Mouse (Mus musculus): ENCODE data around the gene Scn4a. TPM values are rescaled to one million over a fixed set of nuclear protein-coding genes. Genes with fewer than 3 reads are reported as not detected.
A peak's percentile ranks its signal among the peaks of the same experiment; 100 is the strongest.

The Scn4a gene
- polyA plus RNA-seq, 1 experiment: 0.92 TPM

GRCm38 (mm10) chr11:106305348-106306064 lies 47.6 kb downstream of the Scn4a start:
- Histone ChIP-seq H3K36me3 (ENCODE audit: control insufficient read depth, insufficient read depth, low read length) (no peaks in the 10 kb centered on the region), H3K27me3 (ENCODE audit: control insufficient read depth, insufficient read depth, low read length) (no peaks in the 10 kb centered on the region), H3K4me3 (ENCODE audit: control insufficient read depth, insufficient read depth, low read length) (no peak overlapping the region), H3K4me1 (replicated peaks; ENCODE audit: control insufficient read depth, insufficient read depth, low read length) (peaks cover 18% of the 10 kb centered on the region), H3K27ac (ENCODE audit: control insufficient read depth, insufficient read depth, low read length) (peak overlapping the region; percentile 43; the same call in 1 of the 2 replicates)
- DNase-seq: no peak
- no peak for TF ChIP-seq CTCF (IDR thresholded peaks at IDR 0.05; ENCODE audit: borderline replicate concordance, control insufficient read depth, extremely low read depth, insufficient read depth, low read length, poor library complexity)
- no peak for TF ChIP-seq POLR2A (IDR thresholded peaks at IDR 0.05; ENCODE audit: control insufficient read depth, extremely low read depth, insufficient read depth, low read length, poor library complexity)
- 68% methylated on average over 10 of the region's 10 CpGs for WGBS

- DNase-seq: peak; percentile 73
These were observed 50.5 kb downstream of the Scn4a start for GRCm38 (mm10) chr11:106302634-106303033.

GRCm38 (mm10) chr11:106301765-106302164 lies 51.3 kb downstream of the Scn4a start, which contains the start of gene Gh:
Gene Gh (minus strand): TSS chr11:106301865.
- Histone ChIP-seq H3K4me3 (ENCODE audit: control insufficient read depth, insufficient read depth, low read length) (no peak within 1 kb of the TSS), H3K27me3 (ENCODE audit: control insufficient read depth, insufficient read depth, low read length) (no peaks in the 10 kb centered on the region), H3K4me1 (replicated peaks; ENCODE audit: control insufficient read depth, insufficient read depth, low read length) (peaks cover 9% of the 10 kb centered on the region), H3K36me3 (ENCODE audit: control insufficient read depth, insufficient read depth, low read length) (no peaks in the 10 kb centered on the region), H3K27ac (ENCODE audit: control insufficient read depth, insufficient read depth, low read length) (no peak within 1 kb of the TSS)
- TF ChIP-seq CTCF (IDR thresholded peaks at IDR 0.05; ENCODE audit: borderline replicate concordance, control insufficient read depth, extremely low read depth, insufficient read depth, low read length, poor library complexity) (no peak), POLR2A (IDR thresholded peaks at IDR 0.05; ENCODE audit: control insufficient read depth, extremely low read depth, insufficient read depth, low read length, poor library complexity) (no peak)
- 91% methylated on average over 9 of the region's 9 CpGs for WGBS
- no peak for DNase-seq

More at GRCm38 (mm10) chr11:106302634-106303033, 50.5 kb downstream of the Scn4a start:
- TF ChIP-seq CTCF (IDR thresholded peaks at IDR 0.05; ENCODE audit: borderline replicate concordance, control insufficient read depth, extremely low read depth, insufficient read depth, low read length, poor library complexity): peak; percentile 19; the same call in 1 of the 2 replicates
- TF ChIP-seq POLR2A (IDR thresholded peaks at IDR 0.05; ENCODE audit: control insufficient read depth, extremely low read depth, insufficient read depth, low read length, poor library complexity): no peak
- 5% methylated on average over 2 of the region's 2 CpGs for WGBS
- no peak overlapping the region for H3K27ac ChIP-seq (ENCODE audit: control insufficient read depth, insufficient read depth, low read length)
- H3K27me3 ChIP-seq (ENCODE audit: control insufficient read depth, insufficient read depth, low read length): no peaks in the 10 kb centered on the region
- H3K4me3 ChIP-seq (ENCODE audit: control insufficient read depth, insufficient read depth, low read length): no peak overlapping the region
- no peaks in the 10 kb centered on the region for H3K36me3 ChIP-seq (ENCODE audit: control insufficient read depth, insufficient read depth, low read length)
- peaks cover 11% of the 10 kb centered on the region for H3K4me1 ChIP-seq (replicated peaks; ENCODE audit: control insufficient read depth, insufficient read depth, low read length)

GRCm38 (mm10) chr11:106291861-106292260 lies 61.2 kb downstream of the Scn4a start:
- no peaks in the 10 kb centered on the region for H3K4me1 ChIP-seq (replicated peaks; ENCODE audit: control insufficient read depth, insufficient read depth, low read length)
- TF ChIP-seq POLR2A (IDR thresholded peaks at IDR 0.05; ENCODE audit: control insufficient read depth, extremely low read depth, insufficient read depth, low read length, poor library complexity) (no peak), CTCF (IDR thresholded peaks at IDR 0.05; ENCODE audit: borderline replicate concordance, control insufficient read depth, extremely low read depth, insufficient read depth, low read length, poor library complexity) (no peak)
- DNase-seq: no peak
- H3K27ac ChIP-seq (ENCODE audit: control insufficient read depth, insufficient read depth, low read length): no peak overlapping the region
- no peaks in the 10 kb centered on the region for H3K27me3 ChIP-seq (ENCODE audit: control insufficient read depth, insufficient read depth, low read length)
- WGBS: 97% methylated on average over 2 of the region's 2 CpGs
- no peak overlapping the region for H3K4me3 ChIP-seq (ENCODE audit: control insufficient read depth, insufficient read depth, low read length)
- H3K36me3 ChIP-seq (ENCODE audit: control insufficient read depth, insufficient read depth, low read length): no peaks in the 10 kb centered on the region

DNA sequence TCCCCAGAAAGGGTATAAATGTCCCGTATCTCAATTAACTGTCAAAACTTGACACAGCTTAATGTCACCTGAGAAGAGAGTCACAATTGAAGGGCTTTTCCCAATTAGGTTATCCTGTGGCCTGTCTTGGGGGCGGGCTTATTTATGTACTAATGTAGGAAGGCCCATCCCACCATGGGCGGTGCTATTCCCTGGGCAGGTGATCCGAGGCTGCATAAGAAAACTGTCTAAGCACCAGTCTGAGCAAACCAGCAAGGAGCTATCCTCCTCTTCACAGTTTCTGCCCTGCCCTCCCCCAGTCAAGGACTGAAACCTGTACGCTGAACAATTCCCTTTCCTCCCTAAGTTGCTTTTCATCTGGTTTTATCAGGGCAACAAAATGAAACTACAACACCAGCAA lies 62.7 kb downstream of the Scn4a start:
- TF ChIP-seq CTCF (IDR thresholded peaks at IDR 0.05; ENCODE audit: borderline replicate concordance, control insufficient read depth, extremely low read depth, insufficient read depth, low read length, poor library complexity) (no peak), POLR2A (IDR thresholded peaks at IDR 0.05; ENCODE audit: control insufficient read depth, extremely low read depth, insufficient read depth, low read length, poor library complexity) (no peak)
- no peaks in the 10 kb centered on the region for H3K36me3 ChIP-seq (ENCODE audit: control insufficient read depth, insufficient read depth, low read length)
- no peaks in the 10 kb centered on the region for H3K27me3 ChIP-seq (ENCODE audit: control insufficient read depth, insufficient read depth, low read length)
- 90% methylated on average over 5 of the region's 5 CpGs for WGBS
- no peaks in the 10 kb centered on the region for H3K4me1 ChIP-seq (replicated peaks; ENCODE audit: control insufficient read depth, insufficient read depth, low read length)
- no peak overlapping the region for H3K4me3 ChIP-seq (ENCODE audit: control insufficient read depth, insufficient read depth, low read length)
- no peak overlapping the region for H3K27ac ChIP-seq (ENCODE audit: control insufficient read depth, insufficient read depth, low read length)
- DNase-seq: no peak

DNA sequence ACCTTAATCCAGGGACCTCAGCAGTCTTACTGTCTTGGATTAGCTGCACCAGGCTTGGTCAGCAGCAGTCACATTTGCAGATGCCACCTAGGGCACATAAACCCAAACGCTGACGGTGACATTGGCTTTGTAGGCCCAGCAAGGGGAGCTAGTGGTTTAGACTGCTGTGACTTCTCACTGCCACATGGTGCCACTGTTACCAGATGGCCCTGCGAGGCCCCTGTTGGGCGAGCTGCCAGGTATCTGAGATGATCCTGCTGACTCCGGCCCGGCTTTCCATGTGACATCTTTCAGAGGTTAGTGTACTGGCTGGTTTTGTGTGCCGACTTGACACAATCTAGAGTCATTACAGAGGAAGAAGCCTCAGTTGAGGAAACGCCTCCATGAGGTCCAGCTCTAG lies 63.7 kb downstream of the Scn4a start:
- H3K27ac ChIP-seq (ENCODE audit: control insufficient read depth, insufficient read depth, low read length): no peak overlapping the region
- 68% methylated on average over 8 of the region's 8 CpGs for WGBS
- TF ChIP-seq CTCF (IDR thresholded peaks at IDR 0.05; ENCODE audit: borderline replicate concordance, control insufficient read depth, extremely low read depth, insufficient read depth, low read length, poor library complexity) (0 out of 2 replicates have a peak, but pooled peaks have one; percentile 18), POLR2A (IDR thresholded peaks at IDR 0.05; ENCODE audit: control insufficient read depth, extremely low read depth, insufficient read depth, low read length, poor library complexity) (no peak)
- H3K27me3 ChIP-seq (ENCODE audit: control insufficient read depth, insufficient read depth, low read length): no peaks in the 10 kb centered on the region
- H3K4me1 ChIP-seq (replicated peaks; ENCODE audit: control insufficient read depth, insufficient read depth, low read length): no peaks in the 10 kb centered on the region
- H3K36me3 ChIP-seq (ENCODE audit: control insufficient read depth, insufficient read depth, low read length): no peaks in the 10 kb centered on the region
- peak; percentile 30 for DNase-seq
- no peak overlapping the region for H3K4me3 ChIP-seq (ENCODE audit: control insufficient read depth, insufficient read depth, low read length)
